Mouse (Mus musculus) heart, embryonic 11.5 days (tissue): ENCODE measurements around the gene Hnrnpf. TPM values are rescaled to one million over a fixed set of nuclear protein-coding genes. Genes with fewer than 3 reads are reported as not detected.

Experiments used
- ATAC-seq: fragments of 200-750 bp; cut with Nextera tagmentation; replicated peaks from 2 replicates; pipeline ENCODE4 v1.8.0; 2017; ENCODE audit warnings: moderate library complexity; ENCODE audit not compliant: insufficient number of reproducible peaks, low FRiP score, low TSS enrichment
- H3K27ac ChIP-seq: fragments of 300-500 bp; sonication (generic); 2 replicates; pipeline ENCODE4 v1.5.1; 2014; ENCODE audit warnings: mild to moderate bottlenecking, low read depth, low read length
- H3K27me3 ChIP-seq: fragments of 300-500 bp; sonication (generic); 2 replicates; pipeline ENCODE4 v1.6.1; 2014; ENCODE audit warnings: mild to moderate bottlenecking, low read length, mixed read lengths; ENCODE audit not compliant: control insufficient read depth, insufficient read depth
- H3K36me3 ChIP-seq: fragments of 300-500 bp; sonication (generic); 2 replicates; pipeline ENCODE4 v1.6.1; 2014; ENCODE audit warnings: mild to moderate bottlenecking, low read length, moderate library complexity, mixed read lengths; ENCODE audit not compliant: control insufficient read depth, insufficient read depth
- H3K4me1 ChIP-seq: fragments of 300-500 bp; sonication (generic); 2 replicates; pipeline ENCODE4 v1.6.1; 2014; ENCODE audit warnings: low read length; ENCODE audit not compliant: control insufficient read depth, insufficient read depth
- H3K4me2 ChIP-seq: fragments of 300-500 bp; sonication (generic); 2 replicates; pipeline ENCODE4 v1.6.1; 2014; ENCODE audit warnings: mild to moderate bottlenecking, moderate library complexity
- H3K4me3 ChIP-seq: fragments of 300-500 bp; sonication (generic); 2 replicates; pipeline ENCODE4 v1.5.1; 2014; ENCODE audit warnings: low read depth, low read length
- H3K9ac ChIP-seq: fragments of 300-500 bp; sonication (generic); 2 replicates; pipeline ENCODE4 v1.6.1; 2014; ENCODE audit warnings: mild to moderate bottlenecking, low read depth, low read length, moderate library complexity
- H3K9me3 ChIP-seq: fragments of 300-500 bp; sonication (generic); replicated peaks from 2 replicates; pipeline ENCODE4 v1.6.1; 2016; ENCODE audit warnings: low read length; ENCODE audit not compliant: control insufficient read depth
- WGBS: fragments of 180-500 bp; shearing (Covaris S2); extraction: QIAGEN DNeasy Blood & Tissue Kit; methylation state at CpG from one replicate; pipeline ENCODE4 v1.1.7; 2014; ENCODE audit not compliant: insufficient replicate concordance; 5-methylcytosine and 5-hydroxymethylcytosine counted together
- polyA plus RNA-seq: library from polyadenylated mRNA; unstranded; fragments of >200 nt; fragmentation: Nextera tagmentation; extraction: Ambion mirVana; gene quantifications from 2 replicates; pipeline ENCODE4 v1.2.1, GENCODE M21; 2014

Gene Hnrnpf
- polyA plus RNA-seq, 1 experiment from 2014 or later = 554 TPM

- ATAC-seq = no peak
- no peak overlapping the region for H3K4me2 ChIP-seq
- 80% methylated on average over 2 of the region's 2 CpGs for WGBS
These were observed 14.2 kb upstream of the Hnrnpf start for GRCm38 (mm10) chr6:117885943-117886342.

GRCm38 (mm10) chr6:117888032-117888431 is 12.1 kb upstream of the Hnrnpf start:
- 22% methylated on average over 1 of the region's 1 CpGs for WGBS
- peak overlapping the region; percentile 62 for H3K9ac ChIP-seq
- no peaks in the 10 kb centered on the region for H3K27me3 ChIP-seq
- peak overlapping the region; percentile 87 for H3K27ac ChIP-seq
- no peaks in the 10 kb centered on the region for H3K9me3 ChIP-seq
- H3K36me3 ChIP-seq = no peaks in the 10 kb centered on the region
- H3K4me3 ChIP-seq = peak overlapping the region; percentile 20; the same call in 1 of the 2 replicates
- no peak for ATAC-seq
- peaks cover 6% of the 10 kb centered on the region; the same call in 1 of the 2 replicates for H3K4me1 ChIP-seq
- H3K4me2 ChIP-seq = peak overlapping the region; percentile 25

More at GRCm38 (mm10) chr6:117885943-117886342, 14.2 kb upstream of the Hnrnpf start:
- Histone ChIP-seq H3K36me3 (no peaks in the 10 kb centered on the region), H3K4me1 (peaks cover 5% of the 10 kb centered on the region; the same call in 1 of the 2 replicates), H3K9ac (no peak overlapping the region), H3K9me3 (no peaks in the 10 kb centered on the region), H3K27ac (no peak overlapping the region), H3K4me3 (no peak overlapping the region), H3K27me3 (no peaks in the 10 kb centered on the region)

- peak overlapping the region; percentile 20; the same call in 1 of the 2 replicates for H3K4me3 ChIP-seq
- peak overlapping the region; percentile 41 for H3K4me2 ChIP-seq
- ATAC-seq = peak; percentile 94
- no peaks in the 10 kb centered on the region for H3K27me3 ChIP-seq
- 38% methylated on average over 2 of the region's 2 CpGs for WGBS
- peak overlapping the region; percentile 87 for H3K27ac ChIP-seq
- H3K4me1 ChIP-seq = peaks cover 6% of the 10 kb centered on the region; the same call in 1 of the 2 replicates
- no peaks in the 10 kb centered on the region for H3K9me3 ChIP-seq
- no peaks in the 10 kb centered on the region for H3K36me3 ChIP-seq
- H3K9ac ChIP-seq = peak overlapping the region; percentile 62
These were observed 11.5 kb upstream of the Hnrnpf start for GRCm38 (mm10) chr6:117888642-117889096.

- no peaks in the 10 kb centered on the region for H3K27me3 ChIP-seq
- H3K9me3 ChIP-seq = no peaks in the 10 kb centered on the region
- H3K27ac ChIP-seq = no peak overlapping the region
- ATAC-seq = no peak
- no peak overlapping the region for H3K4me2 ChIP-seq
- H3K4me3 ChIP-seq = no peak overlapping the region
- H3K36me3 ChIP-seq = no peaks in the 10 kb centered on the region
- H3K9ac ChIP-seq = no peak overlapping the region
- H3K4me1 ChIP-seq = peaks cover 6% of the 10 kb centered on the region; the same call in 1 of the 2 replicates
- WGBS = 78% methylated on average over 6 of the region's 6 CpGs
These were observed 9.9 kb upstream of the Hnrnpf start for GRCm38 (mm10) chr6:117890257-117890656.

GRCm38 (mm10) chr6:117891369-117892160 is 8.6 kb upstream of the Hnrnpf start:
- ATAC-seq = no peak
- H3K4me2 ChIP-seq = no peak overlapping the region
- H3K27ac ChIP-seq = no peak overlapping the region

GRCm38 (mm10) chr6:117892386-117892785 is 7.7 kb upstream of the Hnrnpf start:
- no peaks in the 10 kb centered on the region for H3K27me3 ChIP-seq
- H3K4me3 ChIP-seq = no peak overlapping the region
- no peaks in the 10 kb centered on the region for H3K9me3 ChIP-seq
- H3K27ac ChIP-seq = no peak overlapping the region
- H3K4me2 ChIP-seq = no peak overlapping the region
- H3K9ac ChIP-seq = no peak overlapping the region
- 62% methylated on average over 3 of the region's 3 CpGs for WGBS
- H3K36me3 ChIP-seq = no peaks in the 10 kb centered on the region
- H3K4me1 ChIP-seq = peaks cover 6% of the 10 kb centered on the region; the same call in 1 of the 2 replicates
- no peak for ATAC-seq

More at GRCm38 (mm10) chr6:117891369-117892160, 8.6 kb upstream of the Hnrnpf start:
- no peak overlapping the region for H3K4me3 ChIP-seq
- H3K4me1 ChIP-seq = peaks cover 6% of the 10 kb centered on the region; the same call in 1 of the 2 replicates
- H3K9me3 ChIP-seq = no peaks in the 10 kb centered on the region
- H3K9ac ChIP-seq = no peak overlapping the region
- no peaks in the 10 kb centered on the region for H3K36me3 ChIP-seq
- 64% methylated on average over 14 of the region's 14 CpGs for WGBS
- H3K27me3 ChIP-seq = no peaks in the 10 kb centered on the region

GRCm38 (mm10) chr6:117893435-117893834 is 6.7 kb upstream of the Hnrnpf start:
- no peak for ATAC-seq
- Histone ChIP-seq H3K27me3 (no peaks in the 10 kb centered on the region), H3K36me3 (no peaks in the 10 kb centered on the region), H3K9me3 (no peaks in the 10 kb centered on the region), H3K4me1 (peaks cover 6% of the 10 kb centered on the region; the same call in 1 of the 2 replicates), H3K4me3 (no peak overlapping the region), H3K27ac (no peak overlapping the region), H3K9ac (no peak overlapping the region), H3K4me2 (no peak overlapping the region)
- WGBS = 85% methylated on average over 2 of the region's 2 CpGs

- Histone ChIP-seq H3K4me3 (no peak overlapping the region), H3K4me1 (peaks cover 3% of the 10 kb centered on the region; the same call in 1 of the 2 replicates), H3K9ac (no peak overlapping the region), H3K27me3 (no peaks in the 10 kb centered on the region), H3K27ac (no peak overlapping the region), H3K36me3 (no peaks in the 10 kb centered on the region), H3K9me3 (no peaks in the 10 kb centered on the region), H3K4me2 (no peak overlapping the region)
- ATAC-seq = no peak
- 77% methylated on average over 5 of the region's 5 CpGs for WGBS
These were observed 2.3 kb upstream of the Hnrnpf start for GRCm38 (mm10) chr6:117897800-117898199.
